Mouse (Mus musculus) megakaryocyte, embryonic 14.5 days (primary cell): ENCODE data around the gene Gpx2. TPM values are rescaled to one million over a fixed set of nuclear protein-coding genes. Genes with fewer than 3 reads are reported as not detected.
A peak's percentile ranks its signal among the peaks of the same experiment; 100 is the strongest.

Experiments used
- H3K27me3 ChIP-seq: replicated peaks from 2 replicates; pipeline ENCODE3; 2012; ENCODE audit warnings: inconsistent platforms
- H3K36me3 ChIP-seq: replicated peaks from 2 replicates; pipeline ENCODE3; 2012; ENCODE audit warnings: low read length, inconsistent platforms, mixed read lengths
- H3K4me1 ChIP-seq: 2 replicates; pipeline ENCODE4 v1.6.1; 2012; ENCODE audit warnings: inconsistent platforms
- H3K4me3 ChIP-seq: replicated peaks from 2 replicates; pipeline ENCODE3; 2012; ENCODE audit warnings: moderate library complexity, mild to moderate bottlenecking, inconsistent platforms
- H3K9me3 ChIP-seq: 2 replicates; pipeline ENCODE4 v1.6.1; 2012; ENCODE audit warnings: inconsistent platforms
- FLI1 ChIP-seq: IDR thresholded peaks from 2 replicates; pipeline ENCODE4 v1.6.1; 2012; ENCODE audit warnings: low read length, inconsistent platforms, mixed read lengths
- GATA1 ChIP-seq: IDR thresholded peaks from 3 replicates; pipeline ENCODE4 v1.6.1; 2012; ENCODE audit warnings: mixed read lengths, low read length, inconsistent platforms, borderline replicate concordance
- polyA plus RNA-seq: library from polyadenylated mRNA; stranded (reverse); fragments of >175 nt; gene quantifications from 2 replicates; pipeline ENCODE4 v1.2.3, GENCODE M21; 2012; ENCODE audit warnings: low replicate concordance; ENCODE audit not compliant: insufficient read depth

Gpx2 gene
- polyA plus RNA-seq, 1 experiment: not detected

DNA sequence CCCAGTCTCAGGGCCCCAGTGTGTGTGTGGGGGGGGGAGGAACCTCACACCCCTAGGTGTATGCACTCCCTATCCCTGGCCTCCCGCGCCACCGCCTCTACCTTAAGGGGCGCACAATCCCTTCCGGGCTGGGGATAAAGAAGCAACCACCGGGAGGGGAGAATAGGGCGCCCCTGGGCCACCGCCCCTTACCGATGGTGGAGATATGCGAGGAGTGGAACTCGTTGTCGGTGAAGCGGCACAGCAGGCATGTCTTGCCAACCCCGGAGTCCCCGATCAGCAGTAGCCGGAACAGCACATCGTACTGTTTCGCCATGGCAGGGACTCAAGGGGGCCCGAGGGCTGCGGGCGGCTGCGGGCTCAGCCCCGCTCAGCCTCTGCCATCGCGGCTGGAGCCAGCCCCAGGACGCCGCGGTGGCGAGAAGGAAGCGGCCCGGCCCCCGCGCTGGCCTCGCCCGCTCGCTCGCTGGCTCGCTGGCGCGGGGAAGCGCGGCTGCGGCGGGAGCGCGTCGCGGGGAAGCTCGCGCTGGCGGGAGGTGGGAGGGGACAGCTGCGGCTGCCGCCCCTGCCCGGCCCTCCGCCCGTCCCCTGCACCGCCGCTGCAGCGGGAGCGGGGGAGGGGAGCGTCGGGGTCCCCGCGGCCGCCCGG is 26.8 kb upstream of the Gpx2 start:
- no peaks in the 10 kb centered on the region for H3K36me3 ChIP-seq
- H3K4me3 ChIP-seq: peak overlapping the region; percentile 90
- H3K27me3 ChIP-seq: peaks cover 94% of the 10 kb centered on the region
- peaks cover 28% of the 10 kb centered on the region for H3K4me1 ChIP-seq
- no peaks in the 10 kb centered on the region for H3K9me3 ChIP-seq
- TF ChIP-seq GATA1 (no peak), FLI1 (no peak)

DNA sequence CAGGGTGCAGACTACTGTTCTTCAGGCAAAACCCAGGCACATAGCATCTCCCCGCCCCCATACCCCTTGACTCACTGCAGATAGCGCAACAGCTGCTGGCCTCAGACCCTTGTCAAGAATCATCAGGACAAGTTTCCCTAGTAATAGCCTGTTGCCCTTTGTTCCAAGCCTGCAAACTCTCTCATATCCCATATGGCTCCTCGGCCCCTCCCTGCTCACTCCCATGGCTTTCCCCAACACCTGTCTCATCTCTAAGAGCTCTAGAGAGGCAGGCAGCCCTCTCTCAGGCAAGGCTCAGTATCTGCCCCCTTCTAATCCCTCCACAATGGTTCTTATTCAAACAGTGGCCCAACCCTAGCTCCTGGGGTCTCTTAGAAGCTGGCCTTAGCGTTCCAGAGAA is 25.3 kb upstream of the Gpx2 start:
- H3K27me3 ChIP-seq: peaks cover 98% of the 10 kb centered on the region
- H3K4me3 ChIP-seq: no peak overlapping the region
- H3K4me1 ChIP-seq: peaks cover 27% of the 10 kb centered on the region
- H3K9me3 ChIP-seq: no peaks in the 10 kb centered on the region
- no peaks in the 10 kb centered on the region for H3K36me3 ChIP-seq
- TF ChIP-seq FLI1 (no peak), GATA1 (no peak)

DNA sequence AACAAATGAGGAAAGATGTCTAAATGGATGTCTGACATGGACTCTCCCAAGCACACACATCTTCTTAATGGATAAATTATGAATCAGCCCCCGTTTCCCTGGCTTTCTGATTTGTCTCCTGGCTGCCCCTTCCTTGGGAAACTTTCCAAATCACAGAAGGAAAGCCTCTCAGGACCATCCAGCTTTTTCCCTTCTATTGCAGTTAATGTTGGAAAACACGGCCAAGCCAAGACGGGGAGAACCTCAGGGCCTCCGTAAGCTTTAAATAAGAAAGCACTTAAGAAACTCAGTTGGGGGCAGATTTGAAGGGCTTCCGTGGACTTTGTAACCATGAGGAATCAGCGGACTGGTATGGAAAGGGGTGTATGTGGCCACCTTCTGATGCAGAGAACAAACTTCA is 24.5 kb upstream of the Gpx2 start:
- peaks cover 98% of the 10 kb centered on the region for H3K27me3 ChIP-seq
- TF ChIP-seq GATA1: no peak
- TF ChIP-seq FLI1: no peak
- H3K4me3 ChIP-seq: no peak overlapping the region
- H3K4me1 ChIP-seq: peaks cover 27% of the 10 kb centered on the region
- no peaks in the 10 kb centered on the region for H3K36me3 ChIP-seq
- no peaks in the 10 kb centered on the region for H3K9me3 ChIP-seq

DNA sequence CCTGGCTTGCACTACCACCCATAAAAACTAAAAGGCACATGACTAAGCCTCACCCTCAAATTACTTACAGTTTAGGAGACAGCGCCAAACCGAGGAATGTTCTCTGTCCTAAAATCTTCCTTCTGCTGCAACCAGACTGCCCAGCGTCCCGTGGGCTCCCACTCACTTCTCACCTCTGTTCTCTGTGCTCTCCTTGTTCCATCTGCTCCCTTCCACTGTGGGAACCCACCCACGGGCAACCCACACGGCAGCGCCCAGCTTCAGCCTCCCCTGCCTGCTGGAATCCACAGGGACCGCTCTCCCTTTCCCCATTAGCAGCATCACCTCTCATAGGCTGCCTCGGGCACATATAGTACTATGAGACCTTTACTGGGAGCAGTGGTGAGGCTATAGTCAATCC is 23.6 kb upstream of the Gpx2 start:
- Histone ChIP-seq H3K27me3 (peaks cover 95% of the 10 kb centered on the region), H3K4me3 (no peak overlapping the region), H3K9me3 (no peaks in the 10 kb centered on the region), H3K4me1 (peaks cover 18% of the 10 kb centered on the region), H3K36me3 (no peaks in the 10 kb centered on the region)
- TF ChIP-seq GATA1 (no peak), FLI1 (no peak)

DNA sequence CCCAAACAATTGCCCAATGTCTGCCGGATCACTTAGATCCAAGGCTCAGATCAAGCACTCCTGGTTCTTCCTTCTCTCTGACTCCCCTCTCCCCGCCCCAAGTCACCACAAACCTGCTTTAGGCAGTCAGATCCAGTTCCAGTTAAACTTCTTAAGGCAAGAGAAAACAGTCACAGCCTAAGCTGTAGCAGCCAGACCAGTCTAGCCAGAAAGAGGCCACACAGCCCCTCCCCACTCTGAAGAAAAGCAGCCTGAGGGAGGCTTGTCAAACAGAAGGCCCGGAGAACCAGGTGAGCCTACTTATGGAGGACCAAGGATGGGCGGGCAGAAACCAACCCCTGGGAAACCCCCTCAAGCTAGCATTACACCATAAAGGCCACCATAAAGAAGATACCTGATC is 22.8 kb upstream of the Gpx2 start:
- Histone ChIP-seq H3K4me1 (peaks cover 25% of the 10 kb centered on the region), H3K27me3 (peaks cover 92% of the 10 kb centered on the region), H3K9me3 (no peaks in the 10 kb centered on the region), H3K36me3 (no peaks in the 10 kb centered on the region), H3K4me3 (no peak overlapping the region)
- TF ChIP-seq FLI1 (no peak), GATA1 (no peak)

DNA sequence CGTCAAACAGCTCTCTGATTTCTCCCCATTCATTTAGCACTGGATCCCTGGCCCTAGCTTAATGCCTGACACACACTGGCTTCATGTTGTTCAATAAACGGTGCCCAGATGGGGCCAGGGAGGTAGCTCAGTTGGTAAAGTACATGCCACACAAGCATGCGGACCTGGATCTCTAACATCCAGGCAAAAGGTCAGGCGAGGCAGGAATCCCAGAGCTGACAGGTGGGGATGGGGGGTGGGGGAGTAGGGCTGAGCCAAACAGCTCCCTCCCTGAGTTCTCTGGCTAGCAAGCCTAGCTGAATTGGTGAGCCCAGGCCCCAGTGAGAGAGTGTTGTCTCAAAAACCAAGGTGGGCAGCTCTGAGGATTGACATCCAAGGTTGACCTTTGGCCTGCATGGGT is 21.8 kb upstream of the Gpx2 start:
- Histone ChIP-seq H3K4me1 (peaks cover 19% of the 10 kb centered on the region), H3K36me3 (no peaks in the 10 kb centered on the region), H3K9me3 (no peaks in the 10 kb centered on the region), H3K4me3 (no peak overlapping the region), H3K27me3 (peaks cover 92% of the 10 kb centered on the region)
- TF ChIP-seq GATA1: no peak
- TF ChIP-seq FLI1: no peak

DNA sequence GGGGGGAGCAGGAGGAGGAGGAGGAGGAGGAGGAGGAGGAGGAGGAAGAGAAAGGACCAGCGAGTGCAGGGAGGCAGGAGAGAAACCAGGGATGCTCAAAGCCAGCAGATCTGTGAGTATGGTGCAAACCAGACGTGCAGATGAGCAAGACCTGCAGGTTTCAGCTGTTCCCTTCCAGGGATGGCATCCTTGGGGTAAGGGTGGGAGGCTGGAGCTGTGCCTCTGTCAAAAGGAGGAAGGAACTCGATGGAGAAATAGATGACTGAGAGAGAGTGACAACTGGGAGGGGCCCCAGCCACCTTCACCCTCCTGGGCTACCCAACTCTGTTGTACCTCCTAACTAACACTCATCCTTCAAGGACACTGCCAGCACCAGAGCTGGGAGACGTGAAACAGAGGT is 21.4 kb upstream of the Gpx2 start:
- H3K9me3 ChIP-seq: no peaks in the 10 kb centered on the region
- no peak overlapping the region for H3K4me3 ChIP-seq
- peaks cover 15% of the 10 kb centered on the region for H3K4me1 ChIP-seq
- TF ChIP-seq GATA1 (no peak), FLI1 (no peak)
- no peaks in the 10 kb centered on the region for H3K36me3 ChIP-seq
- peaks cover 87% of the 10 kb centered on the region for H3K27me3 ChIP-seq

DNA sequence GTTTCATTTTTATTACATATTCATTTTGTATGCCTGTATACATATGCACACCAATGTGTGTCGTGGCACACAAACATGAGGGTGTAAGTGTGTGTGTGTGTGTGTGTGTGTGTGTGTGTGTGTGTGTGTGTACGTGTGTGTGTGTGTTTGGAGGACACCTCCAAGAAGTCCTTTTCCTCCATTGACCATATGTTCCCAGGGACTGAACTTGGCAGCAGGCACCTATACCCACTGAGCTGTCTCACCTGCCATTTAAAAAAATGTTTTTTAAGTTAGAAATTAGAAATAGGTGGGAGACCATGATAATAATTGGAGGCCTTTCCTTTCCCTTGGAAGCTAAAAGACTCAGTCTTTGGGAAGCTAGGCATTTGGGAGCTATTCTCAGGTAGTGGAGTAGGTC is 18.8 kb upstream of the Gpx2 start:
- Histone ChIP-seq H3K4me3 (no peak overlapping the region), H3K4me1 (peaks cover 8% of the 10 kb centered on the region), H3K27me3 (peaks cover 74% of the 10 kb centered on the region), H3K9me3 (no peaks in the 10 kb centered on the region), H3K36me3 (no peaks in the 10 kb centered on the region)
- TF ChIP-seq GATA1 (no peak), FLI1 (no peak)

DNA sequence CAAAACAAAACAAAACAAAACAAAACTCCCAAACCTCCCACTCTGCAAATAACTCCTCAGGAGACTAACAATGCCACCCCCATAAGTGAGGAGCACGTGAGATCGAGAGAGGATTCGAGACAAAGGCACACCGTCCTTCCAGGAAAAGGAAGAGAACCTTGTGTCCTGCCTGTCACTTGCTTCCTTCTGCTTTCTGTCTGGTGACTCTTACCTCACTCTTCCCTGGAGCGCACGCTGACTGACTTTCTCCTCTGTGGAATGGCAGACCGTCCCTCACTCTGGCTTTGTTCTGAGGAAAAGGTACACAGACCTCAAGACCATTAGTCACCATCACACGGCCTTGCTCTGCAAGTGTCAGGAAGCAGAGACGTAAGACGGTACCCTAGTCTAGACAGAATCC is 18.2 kb upstream of the Gpx2 start:
- H3K9me3 ChIP-seq: no peaks in the 10 kb centered on the region
- no peak for TF ChIP-seq GATA1
- TF ChIP-seq FLI1: no peak
- H3K36me3 ChIP-seq: no peaks in the 10 kb centered on the region
- peak overlapping the region; percentile 50 for H3K4me3 ChIP-seq
- H3K4me1 ChIP-seq: peaks cover 8% of the 10 kb centered on the region
- H3K27me3 ChIP-seq: peaks cover 68% of the 10 kb centered on the region

DNA sequence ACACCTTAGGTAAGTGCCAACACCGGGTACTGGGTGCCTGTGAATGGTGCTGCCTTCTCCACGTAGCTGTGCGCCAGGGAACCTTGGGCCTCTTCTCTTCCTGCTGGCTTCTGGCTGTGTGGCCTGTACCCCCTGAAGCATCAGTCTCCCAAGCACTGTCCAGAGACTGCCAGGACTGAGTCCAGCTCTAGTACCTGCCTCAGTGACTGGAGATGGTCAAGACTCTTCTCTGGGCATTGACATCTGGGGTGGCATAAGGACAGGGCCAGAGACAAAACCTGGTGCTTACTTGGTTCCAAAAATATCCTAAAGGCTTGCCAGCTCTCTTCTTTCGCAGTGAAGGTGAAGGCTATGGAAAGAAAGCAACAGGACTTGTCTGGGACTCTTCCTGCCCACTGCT is 15.7 kb upstream of the Gpx2 start:
- H3K4me3 ChIP-seq: peak overlapping the region; percentile 28
- no peaks in the 10 kb centered on the region for H3K9me3 ChIP-seq
- peaks cover 56% of the 10 kb centered on the region for H3K27me3 ChIP-seq
- H3K36me3 ChIP-seq: no peaks in the 10 kb centered on the region
- TF ChIP-seq GATA1: no peak
- TF ChIP-seq FLI1: no peak
- H3K4me1 ChIP-seq: peaks cover 8% of the 10 kb centered on the region

DNA sequence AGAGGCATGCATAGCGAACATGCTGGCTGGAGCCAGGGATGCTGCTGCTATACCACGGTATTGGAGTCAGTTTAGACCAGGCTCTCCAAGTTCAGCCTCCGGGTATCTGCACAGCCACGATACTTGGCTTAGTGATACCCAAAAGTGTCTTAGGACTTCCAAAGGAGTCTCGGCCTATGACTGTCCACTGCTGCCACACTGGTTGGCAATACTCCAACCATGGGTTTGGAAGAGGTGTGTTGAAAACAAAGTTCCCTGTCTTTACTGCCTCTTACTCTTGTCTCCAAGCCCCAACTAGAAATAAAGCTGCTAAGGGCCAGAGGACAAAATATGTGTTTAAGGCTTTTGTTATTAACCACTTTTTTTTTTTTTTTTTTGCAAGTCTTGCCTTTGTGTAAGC is 15.1 kb upstream of the Gpx2 start:
- Histone ChIP-seq H3K36me3 (no peaks in the 10 kb centered on the region), H3K27me3 (peaks cover 57% of the 10 kb centered on the region), H3K4me1 (peaks cover 8% of the 10 kb centered on the region), H3K4me3 (no peak overlapping the region), H3K9me3 (no peaks in the 10 kb centered on the region)
- no peak for TF ChIP-seq FLI1
- TF ChIP-seq GATA1: no peak
